Mouse (Mus musculus) bone marrow, adult 2 months (tissue): Measurements from ENCODE around the gene Rnf208.

ENCODE experiments used
- CTCF ChIP-seq: fragments of 200-500 bp; IDR thresholded peaks from 2 replicates; pipeline ENCODE4 v1.5.1; 2011; ENCODE audit warnings: low read length, control low read depth; ENCODE audit not compliant: control insufficient read depth, insufficient read depth
- POLR2A ChIP-seq: fragments of 200-500 bp; IDR thresholded peaks from 2 replicates; pipeline ENCODE4 v1.6.1; 2011; ENCODE audit warnings: low read depth, mild to moderate bottlenecking, control low read depth, low read length, borderline replicate concordance; ENCODE audit not compliant: control insufficient read depth

DNA sequence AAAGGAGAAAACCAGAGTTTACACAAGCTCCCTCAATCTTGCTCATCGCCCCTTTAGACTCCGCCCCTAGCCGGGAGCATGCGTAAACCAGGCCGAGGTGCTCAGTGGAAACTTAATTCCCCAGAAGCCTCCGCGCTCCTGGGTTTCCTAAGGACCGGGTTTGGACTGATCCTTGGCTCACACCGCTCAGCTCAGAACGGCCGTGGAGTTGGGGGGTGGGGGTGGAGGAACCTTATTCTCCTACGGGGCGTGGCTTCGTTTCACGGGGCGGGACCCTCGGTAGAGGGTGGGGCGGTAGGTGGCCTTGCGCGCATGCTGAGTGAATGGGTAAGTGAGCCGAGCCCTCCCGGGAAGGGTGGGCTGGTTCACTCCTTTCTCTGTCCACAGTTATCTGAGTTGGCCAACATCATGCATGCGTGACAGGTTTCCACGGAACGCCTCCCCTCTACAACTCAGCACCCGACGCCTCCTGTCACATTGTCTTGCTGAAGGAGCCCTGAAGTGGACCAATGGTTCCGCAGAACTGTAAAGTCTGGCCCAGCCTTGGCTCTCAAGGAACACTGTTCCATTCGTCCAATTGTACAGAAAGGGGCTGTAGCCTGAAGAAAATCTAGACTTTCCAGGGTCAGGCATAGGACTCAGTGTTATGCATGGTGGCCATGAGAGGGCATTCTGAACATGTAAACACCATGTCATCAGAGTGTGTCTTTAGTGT is 1.2 kb upstream of the Rnf208 start:
- no peak for TF ChIP-seq POLR2A
- TF ChIP-seq CTCF, result no peak
